Mouse (Mus musculus) liver, embryonic 16.5 days (tissue): ENCODE data around the gene Foxp1. TPM values are rescaled to one million over a fixed set of nuclear protein-coding genes. Genes with fewer than 3 reads are reported as not detected.

Experiments used
- ATAC-seq: fragments of 200-750 bp; cut with Nextera tagmentation; 2 replicates; pipeline ENCODE4 v1.8.0; 2017; ENCODE audit warnings: low read depth, mild to moderate bottlenecking, moderate number of reproducible peaks, moderate library complexity
- H3K27ac ChIP-seq: fragments of 300-500 bp; sonication (generic); 2 replicates; pipeline ENCODE4 v1.5.1; 2014; ENCODE audit warnings: mild to moderate bottlenecking, low read length
- H3K27me3 ChIP-seq: fragments of 300-500 bp; sonication (generic); 2 replicates; pipeline ENCODE4 v1.6.1; 2014; ENCODE audit warnings: low read depth, low read length, mixed read lengths; ENCODE audit not compliant: control insufficient read depth, insufficient read depth
- H3K36me3 ChIP-seq: fragments of 300-500 bp; sonication (generic); 2 replicates; pipeline ENCODE4 v1.6.1; 2014; ENCODE audit warnings: mild to moderate bottlenecking; ENCODE audit not compliant: control insufficient read depth, insufficient read depth
- H3K4me1 ChIP-seq: fragments of 300-500 bp; sonication (generic); 2 replicates; pipeline ENCODE4 v1.6.1; 2014; ENCODE audit warnings: low read depth, low read length, mixed read lengths; ENCODE audit not compliant: control insufficient read depth
- H3K4me2 ChIP-seq: fragments of 300-500 bp; sonication (generic); 2 replicates; pipeline ENCODE4 v1.6.1; 2014; ENCODE audit warnings: low read depth, low read length, mixed read lengths
- H3K4me3 ChIP-seq: fragments of 300-500 bp; sonication (generic); 2 replicates; pipeline ENCODE4 v1.5.1; 2014; ENCODE audit warnings: low read depth, mild to moderate bottlenecking, low read length
- H3K9ac ChIP-seq: fragments of 300-500 bp; sonication (generic); 2 replicates; pipeline ENCODE4 v1.6.1; 2014; ENCODE audit warnings: low read depth, low read length
- H3K9me3 ChIP-seq: fragments of 300-500 bp; sonication (generic); replicated peaks from 2 replicates; pipeline ENCODE4 v1.6.1; 2016; ENCODE audit warnings: low read length; ENCODE audit not compliant: control insufficient read depth
- WGBS: fragments of 180-500 bp; shearing (Covaris S2); extraction: QIAGEN DNeasy Blood & Tissue Kit; methylation state at CpG from one replicate; pipeline ENCODE4 v1.1.7; 2014; ENCODE audit not compliant: insufficient replicate concordance; 5-methylcytosine and 5-hydroxymethylcytosine counted together
- polyA plus RNA-seq: library from polyadenylated mRNA; unstranded; fragments of >200 nt; fragmentation: Nextera tagmentation; extraction: Ambion mirVana; gene quantifications from 2 replicates; pipeline ENCODE4 v1.2.1, GENCODE M21; 2015

The Foxp1 gene
- polyA plus RNA-seq, 1 experiment from 2014 or later: 13.6 TPM

- Histone ChIP-seq H3K9me3 (no peaks in the 10 kb centered on the region), H3K4me3 (no peak overlapping the region), H3K4me2 (no peak overlapping the region), H3K36me3 (no peaks in the 10 kb centered on the region), H3K27me3 (no peaks in the 10 kb centered on the region), H3K4me1 (peaks cover 3% of the 10 kb centered on the region; the same call in 1 of the 2 replicates), H3K9ac (no peak overlapping the region), H3K27ac (no peak overlapping the region)
- ATAC-seq: peak; percentile 43; the same call in 1 of the 2 replicates
- 46% methylated on average over 4 of the region's 4 CpGs for WGBS
Measured at GRCm38 (mm10) chr6:99153682-99154081, 368.8 kb downstream of the Foxp1 start.

- ATAC-seq: no peak
- no peaks in the 10 kb centered on the region for H3K9me3 ChIP-seq
- no peak overlapping the region for H3K4me2 ChIP-seq
- no peaks in the 10 kb centered on the region for H3K27me3 ChIP-seq
- whole genome bisulfite sequencing: 74% methylated on average over 7 of the region's 7 CpGs
- H3K4me1 ChIP-seq: no peaks in the 10 kb centered on the region
- no peak overlapping the region for H3K27ac ChIP-seq
- no peak overlapping the region for H3K4me3 ChIP-seq
- no peaks in the 10 kb centered on the region for H3K36me3 ChIP-seq
- no peak overlapping the region for H3K9ac ChIP-seq
Measured at GRCm38 (mm10) chr6:99146400-99146905, 376.1 kb downstream of the Foxp1 start.

- Histone ChIP-seq H3K4me3 (no peak overlapping the region), H3K9ac (no peak overlapping the region), H3K27ac (no peak overlapping the region), H3K36me3 (no peaks in the 10 kb centered on the region), H3K4me2 (no peak overlapping the region), H3K27me3 (no peaks in the 10 kb centered on the region), H3K4me1 (no peaks in the 10 kb centered on the region), H3K9me3 (no peaks in the 10 kb centered on the region)
- peak; percentile 59; the same call in 1 of the 2 replicates for ATAC-seq
- WGBS: 56% methylated on average over 7 of the region's 7 CpGs
Measured at GRCm38 (mm10) chr6:99145033-99145432, 377.5 kb downstream of the Foxp1 start.

GRCm38 (mm10) chr6:99143756-99144036 is 378.8 kb downstream of the Foxp1 start:
- no peaks in the 10 kb centered on the region for H3K36me3 ChIP-seq

GRCm38 (mm10) chr6:99142900-99143755 is 379.4 kb downstream of the Foxp1 start:
- Histone ChIP-seq H3K27me3 (no peaks in the 10 kb centered on the region), H3K36me3 (no peaks in the 10 kb centered on the region), H3K4me2 (no peak overlapping the region), H3K4me3 (no peak overlapping the region), H3K27ac (peak overlapping the region; percentile 50), H3K9me3 (no peaks in the 10 kb centered on the region), H3K9ac (no peak overlapping the region), H3K4me1 (no peaks in the 10 kb centered on the region)
- WGBS: 62% methylated on average over 10 of the region's 10 CpGs
- ATAC-seq: no peak

More at GRCm38 (mm10) chr6:99143756-99144036, 378.8 kb downstream of the Foxp1 start:
- H3K4me3 ChIP-seq: no peak overlapping the region
- H3K9ac ChIP-seq: no peak overlapping the region
- ATAC-seq: 0 out of 2 replicates have a peak, but pooled peaks have one; percentile 32
- H3K4me1 ChIP-seq: no peaks in the 10 kb centered on the region
- no peaks in the 10 kb centered on the region for H3K9me3 ChIP-seq
- WGBS: 54% methylated on average over 4 of the region's 4 CpGs
- H3K4me2 ChIP-seq: no peak overlapping the region
- H3K27me3 ChIP-seq: no peaks in the 10 kb centered on the region
- H3K27ac ChIP-seq: no peak overlapping the region; the same call in 1 of the 2 replicates

- Histone ChIP-seq H3K4me1 (no peaks in the 10 kb centered on the region), H3K36me3 (no peaks in the 10 kb centered on the region), H3K27me3 (no peaks in the 10 kb centered on the region), H3K9ac (no peak overlapping the region), H3K9me3 (no peaks in the 10 kb centered on the region), H3K27ac (no peak overlapping the region), H3K4me2 (no peak overlapping the region), H3K4me3 (no peak overlapping the region)
- WGBS: 74% methylated on average over 11 of the region's 11 CpGs
- ATAC-seq: no peak
Measured at GRCm38 (mm10) chr6:99138041-99138440, 384.5 kb downstream of the Foxp1 start.

- no peaks in the 10 kb centered on the region for H3K9me3 ChIP-seq
- no peak overlapping the region for H3K4me3 ChIP-seq
- no peaks in the 10 kb centered on the region for H3K27me3 ChIP-seq
- H3K4me1 ChIP-seq: no peaks in the 10 kb centered on the region
- H3K27ac ChIP-seq: no peak overlapping the region
- H3K4me2 ChIP-seq: no peak overlapping the region
- H3K9ac ChIP-seq: no peak overlapping the region
- WGBS: 71% methylated on average over 11 of the region's 11 CpGs
- no peak for ATAC-seq
- H3K36me3 ChIP-seq: no peaks in the 10 kb centered on the region
Measured at GRCm38 (mm10) chr6:99137071-99137470, 385.4 kb downstream of the Foxp1 start.

GRCm38 (mm10) chr6:99135938-99136729 is 386.4 kb downstream of the Foxp1 start:
- Histone ChIP-seq H3K4me2 (no peak overlapping the region), H3K4me1 (no peaks in the 10 kb centered on the region), H3K9me3 (no peaks in the 10 kb centered on the region), H3K9ac (no peak overlapping the region), H3K4me3 (no peak overlapping the region), H3K27ac (no peak overlapping the region), H3K36me3 (no peaks in the 10 kb centered on the region), H3K27me3 (no peaks in the 10 kb centered on the region)
- 59% methylated on average over 11 of the region's 11 CpGs for WGBS
- no peak for ATAC-seq

GRCm38 (mm10) chr6:99131815-99132214 is 390.7 kb downstream of the Foxp1 start:
- H3K4me2 ChIP-seq: no peak overlapping the region
- H3K4me1 ChIP-seq: no peaks in the 10 kb centered on the region
- H3K9me3 ChIP-seq: no peaks in the 10 kb centered on the region
- ATAC-seq: no peak
- no peak overlapping the region for H3K4me3 ChIP-seq
- H3K27ac ChIP-seq: no peak overlapping the region
- H3K36me3 ChIP-seq: no peaks in the 10 kb centered on the region
- H3K27me3 ChIP-seq: no peaks in the 10 kb centered on the region
- 52% methylated on average over 4 of the region's 4 CpGs for WGBS
- no peak overlapping the region for H3K9ac ChIP-seq
